17 mouse cellular contexts compared by ENCODE assay signal in the genomic region with DNA sequence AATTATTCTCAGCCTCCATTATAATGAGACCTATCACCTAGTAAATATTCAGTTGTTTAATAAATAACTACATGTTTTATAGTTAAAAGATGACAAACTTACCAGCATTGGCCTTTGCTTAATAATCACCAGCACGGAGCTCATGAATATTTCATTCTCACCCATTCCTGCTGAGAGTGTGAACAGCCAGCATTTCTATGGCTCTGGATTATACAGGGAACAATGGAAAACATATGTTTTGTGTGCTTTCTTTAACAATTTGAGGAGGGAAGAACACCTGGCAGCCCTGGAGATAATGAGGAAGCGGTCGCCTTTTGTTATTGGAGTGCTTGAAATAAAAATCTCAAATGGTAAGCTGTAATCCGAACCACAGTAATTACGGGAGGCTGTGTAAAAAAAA.
DNase-seq lines count a peak whose midpoint lies in the region; ATAC-seq and TF ChIP-seq lines count a peak whose summit lies in the region.
"Had no signal": no experiment of that assay in that cellular context is flagged by ENCODE, and none has a peak within 500 bp of the region (broad histone marks: within the 10 kb centered on the region; RNA-seq: fewer than 3 reads in every experiment).

No protein-coding gene starts in this region.

- H3K4me3 ChIP-seq in forebrain, embryonic 14.5 days (ENCODE audit: low read depth, low read length), result no peak overlapping the region
- no peak overlapping the region for H3K4me3 ChIP-seq in forebrain, postnatal 0 days (ENCODE audit: low read depth, low read length)
- H3K4me3 ChIP-seq: forebrain, embryonic 15.5 days; gastrocnemius, adult 2 months; heart, embryonic 13.5 days; hindbrain, embryonic 13.5 days had no signal

- H3K27ac ChIP-seq in forebrain, embryonic 14.5 days (ENCODE audit: low read depth, low read length), result no peak overlapping the region; the same call in 1 of the 2 replicates
- H3K27ac ChIP-seq in forebrain, postnatal 0 days (ENCODE audit: low read depth, low read length), result no peak overlapping the region
- H3K27ac ChIP-seq: forebrain, embryonic 15.5 days; gastrocnemius, adult 2 months; heart, embryonic 13.5 days; hindbrain, embryonic 13.5 days had no signal

- TF ChIP-seq CTCF in forebrain, postnatal 0 days (IDR thresholded peaks at IDR 0.05; ENCODE audit: low read depth), result no peak
- TF ChIP-seq CTCF in brain, embryonic 14.5 days (IDR thresholded peaks at IDR 0.05; ENCODE audit: borderline replicate concordance, extremely low read depth, insufficient read depth, insufficient read length), result no peak

- ATAC-seq in forebrain, embryonic 14.5 days, result no peak
- ATAC-seq in forebrain, postnatal 0 days, result no peak
- ATAC-seq: forebrain, embryonic 15.5 days; intestine, embryonic 16.5 days had no signal

- no peak for TF ChIP-seq POLR2A in brain, embryonic 14.5 days (IDR thresholded peaks at IDR 0.05; ENCODE audit: borderline replicate concordance, extremely low read depth, insufficient read depth, insufficient read length, poor library complexity, severe bottlenecking)

- H3K4me2 ChIP-seq in forebrain, embryonic 14.5 days (ENCODE audit: low read length), result no peak overlapping the region
- no peak overlapping the region for H3K4me2 ChIP-seq in forebrain, postnatal 0 days (ENCODE audit: low read depth)
- H3K4me2 ChIP-seq: forebrain, embryonic 15.5 days; heart, embryonic 13.5 days; hindbrain, embryonic 13.5 days had no signal

- no peak overlapping the region for H3K9ac ChIP-seq in forebrain, embryonic 14.5 days (ENCODE audit: low read length)
- H3K9ac ChIP-seq in forebrain, postnatal 0 days, result no peak overlapping the region
- H3K9ac ChIP-seq: forebrain, embryonic 15.5 days; heart, embryonic 13.5 days; hindbrain, embryonic 13.5 days had no signal

- no peaks in the 10 kb centered on the region for H3K27me3 ChIP-seq in forebrain, embryonic 14.5 days (replicated peaks; ENCODE audit: control insufficient read depth, insufficient read depth, low read length)
- no peaks in the 10 kb centered on the region for H3K27me3 ChIP-seq in forebrain, postnatal 0 days (ENCODE audit: insufficient read depth, low read length)
- H3K27me3 ChIP-seq: forebrain, embryonic 15.5 days; heart, embryonic 13.5 days; hindbrain, embryonic 13.5 days had no signal

- peak; percentile 56 for DNase-seq in forebrain, embryonic 14.5 days (ENCODE audit: low spot score)
- DNase-seq in forebrain, postnatal 0 days, result no peak
- peak; percentile 2 for DNase-seq in kidney, adult 9 months
- DNase-seq in kidney, postnatal 36 days, result no peak
- peak; percentile 67 for DNase-seq in brain, embryonic 14.5 days (ENCODE audit: low read depth)
- DNase-seq in forelimb bud, embryonic 11.5 days (ENCODE audit: low read depth, low spot score), result peak; percentile 29
- DNase-seq: adrenal gland, adult 2 months; adrenal gland, postnatal 25 days; cerebellum, adult 2 months; cerebellum, postnatal 10 days; gastrocnemius, adult 2 months; gastrocnemius, postnatal 25 days; heart, postnatal 36 days had no signal

- H3K4me1 ChIP-seq in forebrain, embryonic 14.5 days (ENCODE audit: control insufficient read depth, insufficient read depth, low read length), result peaks cover 2% of the 10 kb centered on the region; the same call in 1 of the 2 replicates
- H3K4me1 ChIP-seq in forebrain, postnatal 0 days (ENCODE audit: insufficient read depth), result no peaks in the 10 kb centered on the region
- H3K4me1 ChIP-seq: heart, embryonic 13.5 days; hindbrain, embryonic 13.5 days had no signal

- 21% methylated on average over 5 of the region's 5 CpGs for WGBS in forebrain, embryonic 14.5 days
- WGBS in forebrain, postnatal 0 days, result 22% methylated on average over 5 of the region's 5 CpGs

- no peaks in the 10 kb centered on the region for H3K9me3 ChIP-seq in forebrain, embryonic 14.5 days (replicated peaks; ENCODE audit: control insufficient read depth, low read length)
- H3K9me3 ChIP-seq in forebrain, postnatal 0 days (ENCODE audit: low read length), result no peaks in the 10 kb centered on the region
- H3K9me3 ChIP-seq: forebrain, embryonic 15.5 days; heart, embryonic 13.5 days; hindbrain, embryonic 13.5 days had no signal

- H3K36me3 ChIP-seq in forebrain, embryonic 14.5 days (ENCODE audit: control insufficient read depth, insufficient read depth, low read length), result no peaks in the 10 kb centered on the region
- H3K36me3 ChIP-seq in forebrain, postnatal 0 days (ENCODE audit: insufficient read depth), result no peaks in the 10 kb centered on the region
- H3K36me3 ChIP-seq: forebrain, embryonic 15.5 days; heart, embryonic 13.5 days; hindbrain, embryonic 13.5 days had no signal

Comparison
In these comparisons a context has a peak if more than half of its experiments do, and no peak if none do; other contexts are left out.
1. DNase-seq: peak in forebrain, embryonic 14.5 days (single experiment), kidney, adult 9 months (single experiment), brain, embryonic 14.5 days (single experiment) and forelimb bud, embryonic 11.5 days (single experiment); none in forebrain, postnatal 0 days (single experiment) and kidney, postnatal 36 days (0 of 2).